Mouse (Mus musculus): ENCODE results near the gene Rbfox1. TPM values are rescaled to one million over a fixed set of nuclear protein-coding genes. Genes with fewer than 3 reads are reported as not detected.

Rbfox1 gene
- total RNA-seq, 2 experiments from 2014 or later = 120 to 127 TPM

DNA sequence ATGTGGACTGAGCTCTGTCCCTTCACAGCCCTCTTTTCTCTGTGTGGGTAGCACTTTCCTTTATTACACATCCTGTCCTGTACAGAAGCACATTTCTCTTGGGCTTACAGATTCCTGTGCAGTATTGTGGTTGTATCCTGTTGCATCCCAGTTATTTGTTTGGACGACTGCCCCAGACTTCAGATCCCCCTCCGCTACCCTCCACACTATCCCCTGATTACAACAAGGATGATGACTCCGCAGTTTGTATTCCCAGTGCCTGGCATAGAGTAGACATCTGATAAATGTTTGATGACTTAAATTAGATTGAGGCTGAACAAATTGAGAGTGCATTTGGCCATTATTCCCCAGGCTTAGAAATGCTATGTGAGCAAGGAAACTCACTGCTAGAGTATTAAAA lies 851.8 kb downstream of the Rbfox1 start:
- intact Hi-C loops (cut with DNase I; ENCODE audit: low total_unique reads) = no loop called here
- no peak for DNase-seq

DNA sequence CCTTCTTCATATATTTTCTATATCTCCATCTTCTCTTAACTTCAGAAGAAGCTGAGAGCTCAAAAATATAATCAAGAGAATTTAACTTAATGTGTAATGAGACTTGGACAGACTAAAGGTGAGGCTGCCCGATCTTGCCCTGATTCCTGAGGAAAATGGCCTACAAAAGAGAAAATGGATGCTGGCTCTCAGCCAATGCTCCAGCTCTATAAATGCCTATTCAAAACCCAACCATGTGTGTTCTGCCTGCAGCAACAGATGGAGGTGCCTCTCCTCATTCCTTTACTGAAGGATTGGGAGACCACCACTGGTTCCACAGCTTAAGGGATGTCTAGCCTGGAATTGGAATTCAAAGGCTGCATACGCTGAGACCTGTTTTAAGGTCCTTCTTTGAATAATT lies 861.0 kb downstream of the Rbfox1 start:
- intact Hi-C loops (cut with DNase I; ENCODE audit: low total_unique reads) = no loop called here
- no peak for DNase-seq

GRCm38 (mm10) chr16:6750491-6750890 lies 865.3 kb downstream of the Rbfox1 start:
- no peak for DNase-seq
- intact Hi-C loops (cut with DNase I; ENCODE audit: low total_unique reads) = no loop called here

GRCm38 (mm10) chr16:6754847-6755246 lies 869.7 kb downstream of the Rbfox1 start:
- DNase-seq = no peak
- intact Hi-C loops (cut with DNase I; ENCODE audit: low total_unique reads) = no loop called here

DNA sequence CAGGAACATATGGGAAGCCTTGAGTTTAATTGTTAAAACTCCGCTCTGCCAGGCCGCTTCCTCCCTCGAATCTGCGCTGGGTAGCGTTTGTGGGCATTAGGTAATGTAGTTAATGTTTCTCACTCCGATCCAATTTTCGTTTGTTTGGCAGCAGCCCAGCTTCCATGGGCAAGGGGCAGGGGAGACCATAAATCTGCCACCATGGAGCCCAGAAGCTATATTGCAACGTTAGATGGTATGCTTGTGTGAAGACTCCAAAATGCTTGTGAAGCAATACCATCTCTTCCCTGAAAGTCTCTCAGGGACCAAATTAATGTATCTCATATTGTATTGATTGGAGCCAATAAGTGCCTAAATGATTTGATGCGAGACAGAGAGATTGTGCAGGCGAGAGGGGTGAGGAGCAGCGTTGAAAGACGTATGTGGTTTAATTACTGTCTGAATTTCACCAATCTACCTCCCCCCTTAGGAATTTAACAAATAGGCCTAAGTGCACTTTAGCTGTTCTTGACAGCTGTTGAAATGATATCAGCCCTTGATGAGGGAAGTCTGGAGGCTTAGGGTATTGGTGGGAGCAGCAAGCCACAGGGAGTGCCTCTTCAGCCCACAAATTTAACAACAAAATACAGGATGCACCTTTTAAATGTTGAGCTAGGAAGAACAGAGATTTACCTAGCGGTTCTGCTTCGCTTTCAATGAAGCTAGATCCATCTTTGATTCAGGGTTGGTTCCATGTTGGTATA lies 884.5 kb downstream of the Rbfox1 start:
- DNase-seq = no peak
- intact Hi-C loops (cut with DNase I; ENCODE audit: low total_unique reads) = no loop called here

DNA sequence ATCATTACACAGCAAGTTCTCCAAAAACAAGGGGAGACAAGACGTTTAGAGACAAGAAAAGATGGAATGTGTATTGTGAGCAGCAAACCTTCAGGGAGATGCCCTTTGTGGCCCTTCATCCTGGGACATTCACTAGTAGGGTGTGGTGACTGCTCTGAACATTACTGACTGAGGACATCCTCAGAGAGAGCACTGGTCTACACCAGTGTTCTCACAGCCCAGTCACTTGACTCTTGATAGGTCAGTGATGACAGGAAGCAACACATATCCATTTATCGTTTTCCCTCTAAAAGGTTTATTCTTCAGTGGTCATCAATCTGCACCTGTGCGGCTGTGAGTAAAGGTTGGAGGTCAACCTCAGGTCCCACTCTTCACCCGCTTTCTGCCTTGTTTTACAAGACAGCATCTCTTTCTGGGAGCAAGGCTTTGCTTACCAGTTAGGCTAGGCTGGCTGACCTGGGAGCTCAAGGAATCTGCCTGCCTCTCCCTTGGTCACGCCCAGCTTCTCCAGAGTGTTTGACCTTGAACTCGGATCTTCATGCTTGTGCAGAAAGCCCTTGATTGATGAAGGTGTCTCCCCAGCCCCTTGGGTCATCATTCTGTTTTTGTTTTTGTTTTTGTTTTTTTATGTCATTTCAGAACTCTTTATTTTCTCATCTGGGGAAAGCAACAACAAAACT lies 892.5 kb downstream of the Rbfox1 start:
- intact Hi-C loops (cut with DNase I; ENCODE audit: low total_unique reads) = no loop called here
- no peak for DNase-seq

DNA sequence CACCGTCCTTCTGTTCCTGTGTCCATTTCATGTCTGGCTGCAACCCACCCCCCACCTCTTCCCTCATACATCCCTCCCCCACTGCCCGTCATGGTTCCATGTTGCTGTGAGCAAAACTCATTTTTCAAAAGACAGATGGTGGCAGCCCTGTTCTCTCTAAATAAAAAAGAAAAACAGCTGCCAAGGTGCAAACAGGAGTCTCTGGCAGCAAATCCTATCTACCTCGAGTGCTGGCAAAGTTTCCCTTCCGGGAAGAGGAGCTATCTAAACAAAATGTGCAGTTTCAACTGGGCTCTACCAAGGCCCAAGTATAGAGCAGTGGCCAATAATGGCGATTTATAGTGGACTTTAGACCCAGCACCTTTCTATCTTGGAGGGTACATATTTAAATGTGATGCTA lies 899.0 kb downstream of the Rbfox1 start:
- DNase-seq = no peak
- intact Hi-C loops (cut with DNase I; ENCODE audit: low total_unique reads) = no loop called here

GRCm38 (mm10) chr16:6785026-6785425 lies 899.9 kb downstream of the Rbfox1 start:
- intact Hi-C loops (cut with DNase I; ENCODE audit: low total_unique reads) = no loop called here
- no peak for DNase-seq

- intact Hi-C loops (cut with DNase I; ENCODE audit: low total_unique reads) = no loop called here
- DNase-seq = no peak
Observed at GRCm38 (mm10) chr16:6791218-6791617, 906.1 kb downstream of the Rbfox1 start.

DNA sequence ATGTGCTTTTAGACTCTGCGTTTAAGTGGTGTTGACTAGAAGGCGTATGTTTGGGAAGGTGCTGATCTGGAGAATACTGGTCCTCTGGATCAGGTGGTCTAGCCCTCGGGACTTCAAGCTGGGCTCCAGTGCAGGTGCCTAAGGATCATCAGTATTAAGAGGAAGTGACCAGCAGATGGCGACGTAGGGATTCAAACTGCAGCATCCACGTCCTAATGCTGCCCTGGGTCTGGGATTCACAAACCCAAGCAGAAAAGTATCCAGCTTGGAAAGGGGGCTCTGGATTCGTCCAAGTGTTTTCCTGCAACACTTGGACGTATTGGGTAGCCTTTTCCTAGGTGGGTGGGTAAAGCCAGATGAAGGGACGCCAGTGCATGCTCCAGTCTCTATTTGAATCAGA lies 906.5 kb downstream of the Rbfox1 start:
- intact Hi-C loops (cut with DNase I; ENCODE audit: low total_unique reads) = no loop called here
- DNase-seq = peak; percentile 26

DNA sequence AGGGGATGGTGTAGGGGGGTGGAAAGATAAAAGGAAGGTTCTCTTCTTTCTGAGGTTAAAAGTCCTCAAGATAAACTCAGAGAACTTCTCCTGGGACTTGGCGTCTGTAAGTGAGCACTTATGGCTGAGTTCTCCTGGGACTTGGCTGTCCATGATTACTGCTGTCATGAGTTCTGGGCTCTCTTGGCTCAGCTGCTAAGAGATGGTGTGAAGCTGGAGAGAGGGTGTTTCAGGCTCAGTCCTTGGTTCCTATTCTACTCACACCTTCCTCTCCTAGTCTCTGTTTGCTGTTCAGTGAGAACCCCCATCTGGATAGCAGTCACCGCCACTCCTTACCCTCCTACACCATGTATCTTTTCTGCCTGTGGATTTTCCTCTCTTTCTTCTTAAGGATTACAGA lies 921.1 kb downstream of the Rbfox1 start:
- DNase-seq = no peak
- intact Hi-C loops (cut with DNase I; ENCODE audit: low total_unique reads) = no loop called here

DNA sequence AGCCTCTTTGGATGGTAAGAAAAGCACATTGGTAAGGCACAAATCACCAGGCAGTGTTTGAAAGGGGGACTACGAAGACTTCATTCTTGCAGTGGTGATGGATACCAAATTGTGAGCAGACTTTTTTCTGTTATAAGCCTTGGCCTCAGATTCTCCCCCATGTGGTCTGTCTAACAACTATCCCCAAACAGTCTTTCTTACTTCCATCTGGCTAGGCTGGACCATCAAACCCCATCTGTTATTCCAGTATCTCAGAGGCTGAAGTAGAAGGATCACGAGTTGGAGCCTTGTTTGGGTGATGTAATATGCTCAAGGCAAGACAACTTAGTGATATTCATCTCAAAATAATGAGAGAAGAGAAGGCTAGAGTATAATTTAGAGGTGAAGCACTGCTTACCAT lies 922.7 kb downstream of the Rbfox1 start:
- intact Hi-C loops (cut with DNase I; ENCODE audit: low total_unique reads) = no loop called here
- no peak for DNase-seq

DNA sequence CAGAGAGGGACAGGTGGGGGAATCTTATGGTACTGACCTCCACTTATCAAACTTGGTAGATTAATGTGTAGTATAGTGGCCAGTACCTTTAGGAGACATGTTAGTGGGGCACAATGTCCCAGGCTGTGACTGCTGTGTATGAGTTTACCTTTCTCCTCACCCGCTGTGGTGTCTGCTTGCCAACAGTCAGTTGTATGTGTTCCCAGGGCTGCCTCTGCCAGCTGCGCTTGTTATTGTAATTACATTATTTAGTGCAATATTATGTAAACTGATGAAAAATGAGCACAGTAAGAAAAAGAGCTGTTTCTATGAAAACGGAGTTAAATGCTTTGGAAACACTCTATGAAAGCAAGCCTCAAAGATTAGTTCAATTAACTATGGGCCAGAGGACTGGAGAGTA lies 928.7 kb downstream of the Rbfox1 start:
- no peak for DNase-seq
- intact Hi-C loops (cut with DNase I; ENCODE audit: low total_unique reads) = no loop called here

- no peak for DNase-seq
- intact Hi-C loops (cut with DNase I; ENCODE audit: low total_unique reads) = no loop called here
Observed at GRCm38 (mm10) chr16:6821741-6822140, 936.6 kb downstream of the Rbfox1 start.

GRCm38 (mm10) chr16:6829892-6830524 lies 944.9 kb downstream of the Rbfox1 start:
- no peak for DNase-seq
- intact Hi-C loops (cut with DNase I; ENCODE audit: low total_unique reads) = no loop called here

DNA sequence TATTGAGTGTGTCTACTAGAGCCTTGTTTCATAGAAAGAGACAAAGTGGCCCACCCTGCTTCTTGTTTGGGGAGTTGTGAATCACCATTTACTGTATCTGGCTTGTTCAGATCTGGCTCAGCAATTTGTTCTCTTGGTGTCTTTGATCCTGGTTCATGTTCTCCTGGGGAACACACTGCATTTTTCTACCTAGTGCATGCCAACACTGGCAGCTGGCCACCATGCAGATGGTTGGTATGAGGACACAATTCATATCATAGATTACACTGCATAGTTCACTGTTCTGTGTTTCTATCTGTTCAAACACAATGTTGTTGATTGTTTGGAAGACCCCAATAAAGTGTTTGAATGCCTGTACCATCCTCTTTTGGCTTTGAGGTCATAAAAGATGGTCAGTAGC lies 948.3 kb downstream of the Rbfox1 start:
- intact Hi-C loops (cut with DNase I; ENCODE audit: low total_unique reads) = no loop called here

DNA sequence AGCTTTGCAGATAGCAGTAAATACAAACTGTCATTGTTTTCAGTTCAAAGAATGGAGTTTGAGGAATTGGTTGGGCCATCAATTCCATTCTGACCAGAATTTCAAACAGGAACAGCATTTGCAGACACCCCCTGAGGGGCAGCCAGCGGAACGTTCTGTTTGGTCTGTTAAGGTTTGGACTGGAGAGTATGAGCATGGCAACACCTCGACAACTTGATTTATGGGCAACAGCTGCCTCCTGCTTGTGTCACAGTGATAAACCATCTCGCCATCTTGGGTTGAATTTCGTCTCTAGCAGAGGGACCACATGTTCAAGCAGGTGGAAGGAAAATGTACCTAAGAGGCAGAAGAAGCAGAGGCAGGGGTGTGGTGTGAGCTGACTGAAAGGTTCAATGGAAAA lies 949.9 kb downstream of the Rbfox1 start:
- DNase-seq = no peak
- intact Hi-C loops (cut with DNase I; ENCODE audit: low total_unique reads) = no loop called here

More for the DNA sequence above, 948.3 kb downstream of the Rbfox1 start:
- no peak for DNase-seq

DNA sequence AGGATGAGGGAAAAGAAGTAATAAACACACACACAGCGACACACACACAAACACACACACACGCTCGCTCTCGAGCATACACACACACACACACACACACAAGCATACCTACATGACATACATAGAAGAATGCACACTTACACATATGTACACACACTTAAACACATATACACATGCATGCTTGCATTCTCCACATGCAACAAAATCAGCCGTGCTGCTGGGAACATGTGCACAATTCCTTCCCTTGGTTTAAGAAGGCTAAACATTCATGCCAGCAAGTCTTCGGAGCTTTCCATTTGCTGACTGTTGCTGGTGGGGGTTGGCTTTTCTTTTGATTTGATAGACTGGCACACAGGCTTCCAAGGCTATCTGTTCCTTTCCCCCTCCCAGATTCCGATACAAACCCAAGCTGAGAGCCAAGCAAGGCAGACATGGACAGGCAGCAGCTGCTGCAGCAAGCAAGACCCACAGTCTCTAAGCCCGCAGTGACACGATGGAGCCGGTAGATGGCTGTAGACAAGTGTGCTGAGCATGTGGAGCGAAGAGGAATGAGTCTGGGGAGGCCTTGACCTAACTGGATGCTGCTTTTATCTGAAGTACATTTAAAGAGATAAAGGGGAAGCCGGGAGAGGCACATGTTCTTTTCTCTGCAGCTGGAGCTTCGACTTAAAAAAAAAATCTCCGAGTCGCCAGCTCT lies 954.3 kb downstream of the Rbfox1 start:
- peak; percentile 42 for DNase-seq
- intact Hi-C loops (cut with DNase I; ENCODE audit: low total_unique reads) = no loop called here

DNA sequence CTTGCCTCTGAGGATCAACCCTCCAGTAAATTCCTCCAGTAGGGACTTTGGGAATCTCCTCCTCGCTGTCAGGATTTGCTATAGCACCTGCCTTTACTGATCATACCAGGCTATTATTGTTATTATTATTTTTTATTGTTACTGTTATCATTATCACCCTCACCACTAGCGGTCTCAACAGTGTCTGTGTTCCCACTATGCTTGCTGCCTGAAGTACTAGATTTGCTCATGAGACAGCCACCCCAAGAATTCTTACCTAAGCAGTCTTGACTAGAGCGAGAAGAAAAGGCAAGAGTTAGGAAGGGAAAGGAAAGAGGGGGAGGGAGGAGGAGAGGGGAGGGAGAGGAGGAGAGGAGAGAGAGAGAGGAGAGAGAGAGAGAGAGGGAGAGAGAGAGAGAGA lies 954.9 kb downstream of the Rbfox1 start:
- DNase-seq = no peak
- intact Hi-C loops (cut with DNase I; ENCODE audit: low total_unique reads) = no loop called here

- intact Hi-C loops (cut with DNase I; ENCODE audit: low total_unique reads) = no loop called here
Observed at GRCm38 (mm10) chr16:6840461-6840860, 955.3 kb downstream of the Rbfox1 start.

More at GRCm38 (mm10) chr16:6840461-6840860, 955.3 kb downstream of the Rbfox1 start:
- DNase-seq = no peak
